Mouse (Mus musculus): ENCODE measurements around the gene Gm49378.
A peak's percentile ranks its signal among the peaks of the same experiment; 100 is the strongest.

The Gm49378 gene

GRCm38 (mm10) chr14:55629312-55629711 is 8.4 kb downstream of the Gm49378 start:
- DNase-seq (ENCODE audit: low spot score): no peak

GRCm38 (mm10) chr14:55628077-55628827 is 9.4 kb downstream of the Gm49378 start:
- no peak for DNase-seq (ENCODE audit: low spot score)

GRCm38 (mm10) chr14:55618486-55619195 is 19.1 kb downstream of the Gm49378 start:
- DNase-seq (ENCODE audit: low spot score): no peak

- peak; percentile 88 for DNase-seq (ENCODE audit: low spot score)
Observed at GRCm38 (mm10) chr14:55617822-55618221, 19.9 kb downstream of the Gm49378 start, which contains the start of gene Rec8. Gene Rec8 (plus strand): TSS chr14:55618037.

GRCm38 (mm10) chr14:55616844-55617243 is 20.9 kb downstream of the Gm49378 start:
- no peak for DNase-seq (ENCODE audit: low spot score)

- DNase-seq (ENCODE audit: low spot score): no peak
Observed at GRCm38 (mm10) chr14:55615876-55616275, 21.8 kb downstream of the Gm49378 start.

- DNase-seq (ENCODE audit: low spot score): peak; percentile 44
Observed at GRCm38 (mm10) chr14:55614565-55615178, 23.0 kb downstream of the Gm49378 start.

- peak; percentile 44 for DNase-seq (ENCODE audit: low spot score)
Observed at GRCm38 (mm10) chr14:55613346-55613745, 24.3 kb downstream of the Gm49378 start.

- DNase-seq (ENCODE audit: low spot score): no peak
Observed at GRCm38 (mm10) chr14:55608339-55608738, 29.4 kb downstream of the Gm49378 start.

- no peak for DNase-seq (ENCODE audit: low spot score)
Observed at GRCm38 (mm10) chr14:55605743-55606459, 31.8 kb downstream of the Gm49378 start.

- no peak for DNase-seq (ENCODE audit: low spot score)
Observed at GRCm38 (mm10) chr14:55604823-55605222, 32.9 kb downstream of the Gm49378 start.

- peak; percentile 85 for DNase-seq (ENCODE audit: low spot score)
Observed at GRCm38 (mm10) chr14:55603633-55604576, 33.8 kb downstream of the Gm49378 start.

- no peak for DNase-seq (ENCODE audit: low spot score)
Observed at GRCm38 (mm10) chr14:55603271-55603632, 34.4 kb downstream of the Gm49378 start, which contains the start of gene Irf9. Gene Irf9 (plus strand): TSS chr14:55603571.

- no peak for DNase-seq (ENCODE audit: low spot score)
Observed at GRCm38 (mm10) chr14:55598521-55599390, 38.9 kb downstream of the Gm49378 start.

GRCm38 (mm10) chr14:55596036-55596690 is 41.5 kb downstream of the Gm49378 start:
- no peak for DNase-seq (ENCODE audit: low spot score)

GRCm38 (mm10) chr14:55592226-55592625 is 45.5 kb downstream of the Gm49378 start:
- DNase-seq (ENCODE audit: low spot score): no peak

- DNase-seq (ENCODE audit: low spot score): peak; percentile 92
Observed at GRCm38 (mm10) chr14:55591331-55591891, 46.3 kb downstream of the Gm49378 start, which contains the start of gene Rnf31. Gene Rnf31 (plus strand): TSS chr14:55591708.

- peak; percentile 93 for DNase-seq (ENCODE audit: low spot score)
Observed at GRCm38 (mm10) chr14:55590748-55591330, 46.9 kb downstream of the Gm49378 start, which contains the start of gene Psme2. Gene Psme2 (minus strand): TSS chr14:55591113.

All from testis, postnatal 14 days (tissue).